Mouse (Mus musculus) stomach, embryonic 16.5 days (tissue): ENCODE measurements around the gene Tex44. TPM values are rescaled to one million over a fixed set of nuclear protein-coding genes. Genes with fewer than 3 reads are reported as not detected.
"Not testable (repeated sequence)": the region's sequence is repeated elsewhere in the genome, so short reads cannot be mapped to it uniquely, and the experiment has no call there.

Experiments
- ATAC-seq: fragments of 200-750 bp; cut with Nextera tagmentation; 2 replicates; pipeline ENCODE4 v1.8.0; 2017; ENCODE audit warnings: moderate number of reproducible peaks, moderate TSS enrichment; ENCODE audit not compliant: insufficient read depth, low FRiP score
- H3K27ac ChIP-seq: fragments of 300-500 bp; sonication (generic); 2 replicates; pipeline ENCODE4 v1.5.1; 2014; ENCODE audit warnings: low read length
- H3K27me3 ChIP-seq: fragments of 300-500 bp; sonication (generic); 2 replicates; pipeline ENCODE4 v1.6.1; 2014; ENCODE audit warnings: low read length, control low read depth, mixed read lengths; ENCODE audit not compliant: control insufficient read depth, insufficient read depth
- H3K36me3 ChIP-seq: fragments of 300-500 bp; sonication (generic); 2 replicates; pipeline ENCODE4 v1.6.1; 2014; ENCODE audit warnings: low read length; ENCODE audit not compliant: control insufficient read depth, insufficient read depth
- H3K4me1 ChIP-seq: fragments of 300-500 bp; sonication (generic); 2 replicates; pipeline ENCODE4 v1.6.1; 2014; ENCODE audit warnings: low read length, control low read depth, mixed read lengths; ENCODE audit not compliant: control insufficient read depth, insufficient read depth
- H3K4me2 ChIP-seq: fragments of 300-500 bp; sonication (generic); 2 replicates; pipeline ENCODE4 v1.6.1; 2014; ENCODE audit warnings: low read depth, low read length, mixed read lengths
- H3K4me3 ChIP-seq: fragments of 300-500 bp; sonication (generic); replicated peaks from 2 replicates; pipeline ENCODE4 v1.5.1; 2014; ENCODE audit warnings: mild to moderate bottlenecking, low read length
- H3K9ac ChIP-seq: fragments of 300-500 bp; sonication (generic); 2 replicates; pipeline ENCODE4 v1.6.1; 2014; ENCODE audit warnings: low read length
- H3K9me3 ChIP-seq: fragments of 300-500 bp; sonication (generic); replicated peaks from 2 replicates; pipeline ENCODE4 v1.6.1; 2016; ENCODE audit warnings: low read length, control low read depth; ENCODE audit not compliant: control insufficient read depth
- WGBS: fragments of 180-500 bp; shearing (Covaris S2); extraction: QIAGEN DNeasy Blood & Tissue Kit; methylation state at CpG from one replicate; pipeline ENCODE4 v1.1.7; 2014; 5-methylcytosine and 5-hydroxymethylcytosine counted together
- polyA plus RNA-seq: library from polyadenylated mRNA; unstranded; fragments of >200 nt; fragmentation: Nextera tagmentation; extraction: Ambion mirVana; gene quantifications from 2 replicates; pipeline ENCODE4 v1.2.1, GENCODE M21; 2015

Tex44 gene
- polyA plus RNA-seq, 1 experiment from 2014 or later = not detected

GRCm38 (mm10) chr1:86470519-86471181 is 44.5 kb downstream of the Tex44 start:
- peak overlapping the region; percentile 36; the same call in 1 of the 2 replicates for H3K9ac ChIP-seq
- ATAC-seq = peak; percentile 78
- 47% methylated on average over 12 of the region's 12 CpGs for WGBS

GRCm38 (mm10) chr1:86471504-86471961 is 45.4 kb downstream of the Tex44 start:
- H3K9ac ChIP-seq = peak overlapping the region; percentile 69; the same call in 1 of the 2 replicates
- peak overlapping the region; percentile 51 for H3K4me2 ChIP-seq
- H3K36me3 ChIP-seq, H3K9me3 ChIP-seq, H3K27me3 ChIP-seq, ATAC-seq, H3K4me3 ChIP-seq: not testable (repeated sequence)
- WGBS = 68% methylated on average over 11 of the region's 11 CpGs
- H3K27ac ChIP-seq = peak overlapping the region; percentile 98
- H3K4me1 ChIP-seq = peaks cover 32% of the 10 kb centered on the region

More at GRCm38 (mm10) chr1:86470519-86471181, 44.5 kb downstream of the Tex44 start:
- no peaks in the 10 kb centered on the region for H3K36me3 ChIP-seq
- H3K27ac ChIP-seq = peak overlapping the region; percentile 98
- H3K4me1 ChIP-seq = peaks cover 32% of the 10 kb centered on the region
- H3K27me3 ChIP-seq = no peaks in the 10 kb centered on the region
- H3K9me3 ChIP-seq = no peaks in the 10 kb centered on the region
- 0 out of 2 replicates have a peak overlapping the region, but pooled peaks have one; percentile 0 for H3K4me3 ChIP-seq
- H3K4me2 ChIP-seq = peak overlapping the region; percentile 22; the same call in 1 of the 2 replicates

GRCm38 (mm10) chr1:86472197-86472952 is 46.2 kb downstream of the Tex44 start:
- peak overlapping the region; percentile 51 for H3K4me2 ChIP-seq
- WGBS = 8% methylated on average over 31 of the region's 31 CpGs
- H3K27me3 ChIP-seq = no peaks in the 10 kb centered on the region
- no peaks in the 10 kb centered on the region for H3K36me3 ChIP-seq
- H3K27ac ChIP-seq = peak overlapping the region; percentile 98
- peak overlapping the region; percentile 69 for H3K9ac ChIP-seq
- H3K4me3 ChIP-seq = peak overlapping the region; percentile 28
- peaks cover 32% of the 10 kb centered on the region for H3K4me1 ChIP-seq
- H3K9me3 ChIP-seq = no peaks in the 10 kb centered on the region
- ATAC-seq = peak; percentile 85

- Histone ChIP-seq H3K9me3 (no peaks in the 10 kb centered on the region), H3K27me3 (no peaks in the 10 kb centered on the region), H3K27ac (peak overlapping the region; percentile 98), H3K4me2 (no peak overlapping the region), H3K4me3 (no peak overlapping the region), H3K9ac (peak overlapping the region; percentile 69), H3K4me1 (peaks cover 32% of the 10 kb centered on the region), H3K36me3 (no peaks in the 10 kb centered on the region)
- no peak for ATAC-seq
- WGBS = 86% methylated on average over 18 of the region's 18 CpGs
These were observed 47.1 kb downstream of the Tex44 start for GRCm38 (mm10) chr1:86473109-86473760.

Other genes starting within 250 kb of the Tex44 start
- 4.6 and 4.8 TPM in 2 replicates for gene B3gnt7, start 123.5 kb upstream of the Tex44 start, polyA plus RNA-seq
- gene Ncl, start 66.9 kb upstream of the Tex44 start, polyA plus RNA-seq = 346 and 382 TPM in 2 replicates
- not detected in 2 replicates for gene Nmur1, start 101 bp upstream of the Tex44 start, polyA plus RNA-seq
- gene Ptma, start 100.4 kb downstream of the Tex44 start, polyA plus RNA-seq = 1,914 and 2,170 TPM in 2 replicates
- gene Pde6d, start 156.3 kb downstream of the Tex44 start, polyA plus RNA-seq = 32.8 and 42.9 TPM in 2 replicates
- 32.5 and 32.6 TPM in 2 replicates for gene Cops7b, start 156.6 kb downstream of the Tex44 start, polyA plus RNA-seq
- 3.4 and 4.6 TPM in 2 replicates for gene Nppc, start 244.2 kb downstream of the Tex44 start, polyA plus RNA-seq